Mouse (Mus musculus): ENCODE measurements at regions not wholly inside any gene's neighbourhood (a gene's known extent, or its start where the extent isn't known, plus 50 kb on each side); places are given as distances from the start of the nearest gene placed in this dataset.

DNA sequence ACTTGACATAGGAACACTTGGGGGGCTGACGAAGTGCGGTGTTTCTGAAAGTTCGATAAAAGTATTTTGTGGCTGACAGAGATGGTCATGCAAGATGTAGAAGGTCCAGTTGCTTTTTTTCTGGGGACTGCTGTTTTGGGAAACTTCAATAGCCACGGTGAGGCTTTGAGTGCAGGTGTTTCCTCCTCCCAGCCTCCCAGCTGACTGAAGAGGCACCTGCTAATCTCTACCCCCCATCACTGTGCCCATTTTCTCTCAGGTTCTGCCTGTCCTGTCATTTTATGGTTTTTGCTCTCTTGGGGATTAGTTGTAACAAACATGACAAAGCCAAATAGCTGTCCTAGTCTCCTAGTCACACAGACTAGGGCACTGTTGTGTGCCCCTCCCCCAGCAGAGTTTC, 495.1 kb upstream of the Adgrl2 start:
- TF ChIP-seq CTCF (conservative IDR thresholded peaks at IDR 0.05 in 1 of 2, IDR thresholded peaks at IDR 0.05 in 1 of 2; ENCODE audit: low read depth in 2 of 2, low read length in 2 of 2) (no peak), EP300 (IDR thresholded peaks at IDR 0.05; ENCODE audit: low read length) (peak; percentile 72), KAT2A (IDR thresholded peaks at IDR 0.05; ENCODE audit: insufficient replicate concordance, low read length) (no peak), E2F4 (IDR thresholded peaks at IDR 0.05; ENCODE audit: insufficient replicate concordance, low read depth, low read length) (no peak), RAD21 (IDR thresholded peaks at IDR 0.05; ENCODE audit: low read depth, low read length) (no peak), POLR2A (IDR thresholded peaks at IDR 0.05; ENCODE audit: low read depth, low read length) (no peak), TBP (conservative IDR thresholded peaks at IDR 0.05; ENCODE audit: low read depth, low read length) (no peak)
